Mouse (Mus musculus) embryo, embryonic 11.5 days (tissue): ENCODE measurements around the gene Larp1.
"Not testable (repeated sequence)": the region's sequence is repeated elsewhere in the genome, so short reads cannot be mapped to it uniquely, and the experiment has no call there.

ENCODE experiments used
- DNase-seq: peaks from one replicate; pipeline ENCODE4 v3.0.0-alpha.2; 2012; ENCODE audit warnings: low read depth, low spot score

Larp1 gene

DNA sequence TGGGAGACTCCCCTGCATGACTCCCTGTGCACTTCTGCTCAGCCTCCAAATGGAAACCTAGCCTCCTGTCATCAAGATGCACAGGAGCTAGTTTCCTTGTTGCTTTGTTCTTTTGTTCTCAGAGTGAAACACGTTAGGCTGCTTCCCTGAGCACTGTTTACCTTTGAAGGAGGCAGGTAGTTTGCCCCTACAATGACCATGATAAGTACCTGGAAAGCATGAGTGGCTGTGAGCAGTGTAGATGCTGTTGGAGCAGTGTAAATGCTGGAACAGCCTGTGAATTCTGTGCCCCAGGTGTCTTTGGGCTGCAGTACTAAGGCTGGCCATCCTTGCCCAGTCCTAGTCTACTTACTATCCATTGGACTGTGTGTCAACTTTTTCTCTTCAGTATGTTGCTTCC lies 18.0 kb downstream of the Larp1 start:
- no peak for DNase-seq

DNA sequence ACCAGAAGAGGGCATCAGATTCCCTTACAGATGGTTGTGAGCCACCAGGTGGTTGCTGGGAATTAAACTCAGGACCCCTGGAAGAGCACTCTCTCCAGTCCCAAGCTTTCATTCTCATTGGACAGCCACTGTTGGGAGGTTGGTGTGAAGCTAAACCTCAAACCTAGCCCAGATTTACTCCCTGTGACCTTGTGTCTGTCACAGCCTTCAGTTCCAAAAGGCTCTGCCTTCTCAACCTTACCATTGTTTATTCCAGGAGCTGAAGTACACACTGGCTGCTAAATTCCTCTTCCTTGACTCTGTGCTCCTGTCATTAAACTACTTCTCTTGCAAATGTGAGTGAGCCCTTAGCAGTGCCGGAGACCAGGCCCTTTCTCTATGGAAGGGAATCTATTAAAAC lies 20.1 kb downstream of the Larp1 start:
- DNase-seq, result no peak

DNA sequence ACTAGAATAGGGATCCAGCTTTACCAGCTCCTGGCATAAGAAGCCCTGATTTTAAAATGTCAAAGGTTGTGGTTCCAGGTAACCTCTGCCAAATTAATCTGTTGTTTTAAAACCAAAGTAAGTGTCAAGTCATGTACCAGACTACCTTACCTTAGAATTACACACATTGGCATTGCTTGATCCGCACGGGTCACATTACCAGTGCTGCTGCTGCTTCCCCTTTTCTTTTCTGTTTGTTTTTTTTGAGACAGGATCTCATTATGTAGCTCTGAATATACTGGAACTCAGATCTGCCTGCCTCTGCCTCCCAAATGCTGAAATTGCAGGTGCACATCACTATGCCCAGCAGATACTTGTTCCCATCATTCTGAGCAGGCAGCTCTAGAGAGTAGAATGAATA lies 21.0 kb downstream of the Larp1 start:
- no peak for DNase-seq

DNA sequence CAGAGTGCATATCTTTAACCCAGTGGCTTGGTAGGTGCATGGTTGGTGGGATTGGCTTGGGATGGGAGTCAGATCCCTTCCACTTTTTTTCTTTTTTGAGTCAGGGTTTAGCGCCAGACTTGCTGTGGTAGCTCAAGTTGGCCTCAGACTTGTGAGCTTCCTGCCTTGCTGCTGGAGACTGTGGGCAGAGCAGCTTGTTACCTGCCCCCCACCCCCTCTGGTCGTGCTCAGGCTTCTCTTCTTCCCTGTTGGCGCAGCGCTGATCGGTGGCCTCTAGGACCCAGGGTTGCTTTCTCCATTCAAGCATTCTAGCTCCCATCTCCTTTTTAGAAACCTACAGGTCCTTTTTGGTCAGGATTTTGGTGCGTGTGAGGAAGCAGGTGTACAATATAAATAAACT lies 22.3 kb downstream of the Larp1 start:
- DNase-seq, result no peak

DNA sequence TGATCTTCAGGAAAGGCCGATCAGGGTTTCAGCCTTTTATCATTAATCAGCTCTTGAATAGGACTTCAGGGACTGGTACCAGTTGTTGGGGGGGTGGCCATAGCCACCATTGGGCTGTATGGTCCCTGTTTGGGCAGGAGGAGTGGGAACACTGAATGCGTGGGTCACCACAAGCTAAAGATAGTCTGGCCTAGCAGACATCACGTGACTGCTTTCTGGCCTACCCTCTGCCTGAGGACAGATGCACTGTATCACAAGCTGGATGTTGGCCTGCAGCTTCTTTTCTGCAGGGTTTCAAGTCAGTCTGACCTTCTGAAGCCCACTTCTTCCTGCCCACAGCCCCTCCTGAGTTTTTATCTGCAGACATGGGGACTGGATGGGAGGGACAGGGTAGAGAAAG lies 24.8 kb downstream of the Larp1 start:
- no peak for DNase-seq

DNA sequence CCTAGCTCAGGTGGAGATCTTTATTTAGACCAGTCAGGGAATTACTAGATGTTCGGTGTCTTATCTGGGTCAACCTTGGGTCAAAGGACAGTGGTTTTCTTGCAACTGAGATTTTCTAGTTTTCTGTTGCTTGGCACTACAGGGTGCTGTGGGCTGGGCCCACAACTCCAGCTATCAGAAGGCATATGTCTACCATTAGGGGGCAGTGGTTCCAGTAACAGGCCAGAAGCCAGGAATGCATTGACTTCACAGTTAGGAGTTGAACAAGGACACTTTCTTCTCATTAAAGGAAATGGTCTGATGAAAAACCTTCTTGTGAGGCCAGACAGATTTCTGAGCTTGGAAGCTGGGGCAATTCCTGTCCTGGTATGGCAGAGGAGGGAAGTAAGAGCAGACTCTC lies 30.2 kb downstream of the Larp1 start:
- DNase-seq, result no peak

DNA sequence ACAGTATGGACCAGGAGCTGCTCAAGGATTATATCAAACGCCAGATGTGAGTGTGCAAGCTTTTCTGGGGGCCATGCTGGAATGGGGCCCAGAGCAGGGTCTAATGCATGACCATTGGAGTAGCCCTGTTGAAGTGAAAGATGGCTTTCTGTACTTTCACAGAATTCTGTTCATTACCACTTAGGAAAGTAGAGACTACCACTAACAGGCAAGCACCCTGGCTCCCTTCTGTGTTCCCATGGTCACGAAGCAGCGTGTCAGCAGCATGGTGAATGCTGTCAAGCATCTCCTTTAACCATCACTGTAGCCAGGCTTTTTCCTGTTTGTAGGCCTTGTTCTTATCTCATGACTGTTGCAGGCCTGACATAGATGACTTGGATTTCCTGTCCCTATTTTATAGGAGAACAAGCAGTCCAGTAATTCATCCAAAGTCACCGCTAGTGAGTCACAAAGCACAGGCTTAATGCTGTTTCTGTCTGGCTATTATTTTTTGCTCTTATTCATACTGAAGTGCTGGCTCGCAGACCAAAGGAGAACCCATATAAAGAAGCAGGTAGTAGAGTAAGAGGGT lies 34.1 kb downstream of the Larp1 start:
- DNase-seq, result no peak

DNA sequence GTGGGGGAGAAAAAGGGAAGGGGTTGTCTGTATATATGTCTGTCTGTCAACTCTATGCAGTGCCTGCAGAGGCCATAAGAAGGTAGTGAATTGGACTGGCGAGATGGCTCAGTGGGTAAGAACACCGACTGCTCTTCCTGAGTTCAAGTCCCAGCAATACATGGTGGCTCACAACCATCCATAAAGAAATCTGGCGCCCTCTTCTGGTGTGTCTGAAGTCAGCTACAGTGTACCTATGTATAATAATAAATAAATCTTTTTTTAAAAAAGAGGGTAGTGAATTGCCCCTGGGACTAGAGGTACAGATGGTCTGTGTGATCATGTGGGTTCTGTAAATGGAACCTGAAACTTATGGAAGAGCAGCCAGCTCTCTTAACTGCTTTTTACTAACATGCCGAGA lies 37.6 kb downstream of the Larp1 start:
- DNase-seq, result no peak

DNA sequence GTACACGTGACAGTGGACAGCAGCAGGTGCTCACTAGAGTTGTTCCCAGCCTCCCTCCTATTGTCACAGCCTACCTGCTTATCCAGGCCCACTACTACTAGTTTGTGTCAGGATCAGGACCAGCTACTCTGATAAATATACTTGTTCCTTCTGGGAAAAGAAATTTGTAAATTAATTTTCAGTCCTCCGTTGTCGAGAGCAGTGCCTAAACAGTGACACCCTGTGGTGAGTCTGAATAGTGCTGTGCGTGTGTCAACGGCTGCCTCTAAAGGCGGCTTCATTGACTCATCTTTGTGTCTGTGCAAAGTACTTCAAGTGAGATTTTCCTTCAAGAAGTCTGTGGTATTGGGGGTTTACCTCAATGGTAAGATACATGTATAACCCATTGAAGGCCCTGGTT lies 48.6 kb downstream of the Larp1 start:
- DNase-seq, result peak; percentile 20

DNA sequence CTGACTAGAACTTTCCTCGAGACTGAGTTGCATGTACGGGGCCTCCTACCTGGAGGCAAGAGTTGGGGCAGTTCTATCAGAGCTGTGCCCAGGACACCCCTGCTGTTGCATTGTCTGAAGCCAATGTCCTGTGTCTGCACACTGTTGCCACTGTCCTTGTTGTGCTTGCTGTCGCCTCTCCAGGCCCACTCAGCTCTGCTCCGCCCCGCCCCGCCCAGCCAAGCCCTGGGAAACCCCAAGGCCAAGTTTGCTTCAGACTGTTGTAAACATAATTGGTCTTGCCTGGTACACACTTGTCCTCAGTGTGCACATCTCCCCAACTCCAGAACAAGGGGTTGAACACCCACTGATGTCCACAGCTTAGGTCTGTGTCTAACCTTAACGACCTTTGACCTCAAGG lies 50.9 kb downstream of the Larp1 start:
- DNase-seq, result not testable (repeated sequence)

DNA sequence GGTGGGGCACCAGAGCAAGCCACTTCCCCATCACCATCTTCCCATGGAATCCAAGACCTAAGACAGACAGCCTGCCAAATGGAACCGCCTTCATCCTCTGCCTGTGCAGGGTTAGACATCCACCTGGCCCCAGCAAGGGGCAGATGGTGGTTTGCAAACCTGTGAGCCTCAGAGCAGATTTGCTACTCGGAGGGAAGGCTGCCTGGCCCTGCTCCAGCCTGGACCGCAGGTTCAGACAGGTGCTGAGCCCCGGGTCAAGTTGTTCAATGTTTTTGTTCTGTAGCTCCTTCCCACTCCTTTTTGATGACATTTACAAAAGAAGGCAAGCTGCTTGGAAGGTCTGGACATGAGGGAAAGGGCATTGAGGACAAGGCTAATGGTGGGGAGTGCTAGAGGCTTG lies 52.4 kb downstream of the Larp1 start:
- DNase-seq, result not testable (repeated sequence)

DNA sequence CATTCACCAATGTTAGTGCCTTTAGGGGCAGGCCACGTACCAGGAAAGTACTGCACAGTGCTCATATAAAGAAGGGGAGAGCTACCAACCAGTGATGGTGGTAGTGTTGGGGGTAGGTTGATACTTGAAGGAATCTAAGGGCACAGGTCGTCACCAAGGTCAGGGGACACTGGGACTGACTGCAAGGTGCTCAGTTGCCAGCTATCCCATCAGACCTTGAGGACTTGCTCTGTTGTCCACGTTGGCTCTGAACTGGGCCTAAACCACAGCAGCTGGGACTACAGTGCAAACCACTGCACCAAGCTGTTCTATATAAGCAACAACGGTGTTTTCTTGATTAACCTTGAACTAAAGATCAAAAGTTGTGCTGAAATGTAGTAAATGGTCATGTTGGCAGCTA lies 53.7 kb downstream of the Larp1 start:
- no peak for DNase-seq

DNA sequence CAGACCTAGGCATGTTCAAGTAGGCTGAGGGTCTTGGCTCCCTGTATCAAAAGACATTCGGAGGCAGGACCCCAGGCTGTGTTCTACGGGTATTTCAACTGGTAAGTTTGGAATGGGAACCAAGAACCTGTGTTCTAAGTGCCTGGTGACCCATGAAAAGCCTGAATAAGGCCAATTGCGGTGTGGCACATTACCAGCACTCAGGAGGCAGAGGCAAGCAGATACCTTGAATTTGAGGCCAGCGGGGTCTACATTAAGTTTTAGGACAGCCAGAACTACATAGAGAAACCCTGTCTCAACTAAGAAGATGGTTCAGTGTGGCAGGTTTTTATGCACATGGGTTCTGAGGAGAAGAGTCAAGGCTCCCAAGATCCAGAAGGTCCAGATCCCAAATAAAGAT lies 56.2 kb downstream of the Larp1 start:
- no peak for DNase-seq

DNA sequence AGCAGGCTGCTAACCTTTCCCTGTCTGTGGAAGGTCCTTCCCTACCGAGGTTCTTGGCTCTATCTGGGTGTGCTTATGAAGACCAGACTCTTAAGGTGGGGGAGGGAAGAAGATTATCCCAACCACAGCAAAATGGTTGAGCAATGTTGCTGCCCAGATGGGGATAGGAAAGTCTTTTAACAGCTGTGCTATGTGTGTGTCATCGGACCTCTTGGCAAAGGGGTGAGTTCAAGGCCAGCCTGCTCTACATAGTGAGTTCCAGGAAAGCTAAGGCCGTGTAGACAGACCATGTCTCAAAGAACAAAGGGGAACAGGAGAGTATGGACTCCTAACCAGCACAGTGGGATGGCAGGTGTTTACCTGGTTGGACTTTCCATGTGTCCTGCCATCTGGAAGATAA lies 64.1 kb downstream of the Larp1 start:
- no peak for DNase-seq

DNA sequence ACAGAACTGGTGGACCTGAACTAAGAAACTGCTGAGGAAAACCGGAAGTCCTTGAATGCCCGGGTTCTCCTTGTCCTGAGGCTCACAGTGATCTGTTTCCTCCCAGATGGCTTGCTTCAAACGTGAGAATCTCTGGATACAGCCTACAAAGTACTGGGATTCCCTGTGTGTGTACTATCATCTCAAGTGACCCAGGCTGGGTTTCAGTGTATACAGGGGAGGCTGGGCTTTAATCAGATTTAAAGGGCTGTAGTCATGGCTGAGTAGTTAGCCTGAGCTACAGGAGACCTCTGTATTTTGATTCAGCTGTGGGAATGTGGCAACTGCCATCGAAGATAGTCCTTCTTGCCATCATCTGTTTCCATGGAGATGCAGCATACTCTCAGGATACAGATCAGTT lies 68.4 kb downstream of the Larp1 start:
- no peak for DNase-seq

DNA sequence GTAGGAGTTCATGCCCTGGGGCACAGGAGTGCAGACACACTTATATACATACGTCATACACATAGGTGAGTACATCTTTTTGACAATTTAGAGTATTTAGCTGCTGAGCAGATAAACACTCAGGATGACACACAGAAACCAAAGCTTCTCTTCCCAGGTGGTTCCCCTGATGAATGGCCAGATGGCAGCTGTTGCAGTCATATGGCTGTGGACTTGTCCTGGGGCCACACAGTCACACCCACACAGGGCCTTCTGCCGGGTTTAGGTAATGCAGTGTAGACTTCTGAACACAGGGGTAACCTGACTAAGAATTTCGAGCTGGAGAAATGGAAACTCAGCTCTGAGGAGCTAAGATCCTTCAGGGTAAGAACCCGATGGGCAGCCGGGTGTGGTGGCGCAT lies 72.9 kb downstream of the Larp1 start:
- DNase-seq, result no peak

DNA sequence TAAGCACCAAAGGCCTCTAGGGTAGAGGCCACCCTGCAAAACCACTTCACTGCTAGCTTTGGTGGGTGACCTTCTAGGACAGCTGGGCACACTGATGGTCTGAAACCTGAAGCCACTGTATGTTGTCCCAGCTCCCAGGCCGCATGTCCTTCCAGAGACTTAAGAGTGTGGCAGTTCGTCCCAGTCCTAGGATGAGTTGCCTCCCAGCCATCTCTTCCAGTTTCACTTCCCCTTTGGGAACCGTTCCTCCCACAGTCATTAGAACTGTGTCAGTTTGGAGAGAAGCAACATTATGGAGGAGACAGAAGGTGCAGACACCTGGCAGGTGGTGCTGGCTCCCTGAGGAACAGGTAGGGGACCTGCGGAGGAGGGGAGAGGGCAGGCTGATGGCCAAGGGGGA lies 83.7 kb downstream of the Larp1 start:
- no peak for DNase-seq

DNA sequence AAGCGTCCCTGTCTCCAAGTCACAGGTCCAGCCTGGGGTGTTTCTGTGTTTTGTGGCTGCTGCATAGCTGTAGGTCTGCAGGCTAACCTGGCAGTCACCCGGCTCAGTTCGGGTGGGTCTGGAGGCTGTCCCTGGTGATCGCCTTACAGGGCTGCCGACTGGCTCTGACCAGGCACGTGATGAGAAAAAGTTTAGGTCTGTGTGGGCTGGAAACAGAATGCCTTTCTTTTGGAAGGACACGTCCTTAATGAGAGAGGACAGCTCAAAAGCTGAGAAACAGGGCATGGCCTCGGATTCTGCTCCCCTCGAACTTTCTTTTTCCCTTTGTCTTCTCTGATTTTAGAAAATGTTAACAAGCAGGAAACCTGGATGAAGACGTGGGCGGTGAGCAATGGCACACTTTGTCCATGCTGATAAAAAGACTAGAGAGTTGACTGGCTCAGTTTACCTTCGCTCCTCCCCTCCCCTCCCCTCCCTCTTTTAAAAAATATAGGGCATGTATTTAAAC lies 84.2 kb downstream of the Larp1 start, which contains the start of gene Gm12248:
Gene Gm12248, minus strand, starts transcription at position 114 of the 508 bp plus-strand sequence.
- DNase-seq, result no peak

DNA sequence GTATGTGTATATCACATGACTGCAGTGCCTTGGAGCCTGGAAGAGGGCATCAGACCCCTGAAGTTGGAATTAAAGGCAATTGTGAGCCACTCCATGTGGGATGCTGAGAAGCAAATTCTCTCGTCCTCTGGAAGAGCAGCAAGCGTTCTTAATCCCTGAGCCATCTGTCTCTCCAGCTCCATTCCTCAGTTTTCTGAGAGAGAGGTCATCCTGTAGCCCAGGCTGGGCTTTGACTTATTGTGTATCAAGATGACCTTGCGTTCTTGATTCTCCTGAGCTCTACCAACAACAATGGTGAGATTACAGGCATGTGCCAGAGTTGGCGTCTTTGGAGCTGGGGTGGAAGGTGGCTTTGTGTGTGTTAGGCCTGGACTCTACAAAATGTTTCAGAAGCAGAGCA lies 85.9 kb downstream of the Larp1 start:
- no peak for DNase-seq

DNA sequence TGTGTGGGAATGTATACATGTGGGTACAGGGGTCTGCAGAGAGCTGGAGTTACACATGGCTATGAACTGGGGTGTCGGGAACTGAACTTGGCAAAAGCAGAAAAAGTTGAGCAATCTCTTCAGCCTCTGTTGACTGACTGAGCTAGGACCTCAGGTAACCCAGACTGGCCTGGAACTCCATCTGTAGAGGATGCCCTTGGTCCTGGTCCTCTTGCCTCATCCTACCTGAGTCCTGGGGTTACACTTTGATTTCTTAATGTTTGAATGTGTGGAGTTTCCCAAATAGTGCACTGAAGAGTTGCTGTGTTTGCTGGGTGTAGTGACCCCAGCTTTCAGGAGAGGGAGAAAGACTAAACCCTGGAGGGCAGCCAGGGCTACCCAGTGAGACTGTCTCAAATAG lies 86.7 kb downstream of the Larp1 start:
- no peak for DNase-seq

DNA sequence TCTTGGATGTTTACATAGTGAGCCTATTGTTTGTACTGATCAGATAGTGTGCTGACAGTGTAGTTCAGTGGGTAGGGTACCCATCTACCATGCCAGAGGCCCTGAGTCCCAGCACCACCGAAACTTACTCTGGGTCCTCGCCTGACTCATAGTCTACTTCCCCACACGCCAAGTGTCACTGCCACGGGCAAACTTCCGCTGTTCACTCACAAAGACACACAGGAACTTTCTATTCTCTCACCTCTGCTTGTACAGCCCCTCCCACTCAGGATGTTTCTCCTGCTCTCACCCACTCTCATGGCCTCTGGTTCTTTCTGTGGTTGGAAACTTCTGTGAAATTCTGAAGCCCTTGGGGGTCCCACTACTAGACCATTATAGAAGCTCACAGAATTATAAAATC lies 87.3 kb downstream of the Larp1 start:
- no peak for DNase-seq

DNA sequence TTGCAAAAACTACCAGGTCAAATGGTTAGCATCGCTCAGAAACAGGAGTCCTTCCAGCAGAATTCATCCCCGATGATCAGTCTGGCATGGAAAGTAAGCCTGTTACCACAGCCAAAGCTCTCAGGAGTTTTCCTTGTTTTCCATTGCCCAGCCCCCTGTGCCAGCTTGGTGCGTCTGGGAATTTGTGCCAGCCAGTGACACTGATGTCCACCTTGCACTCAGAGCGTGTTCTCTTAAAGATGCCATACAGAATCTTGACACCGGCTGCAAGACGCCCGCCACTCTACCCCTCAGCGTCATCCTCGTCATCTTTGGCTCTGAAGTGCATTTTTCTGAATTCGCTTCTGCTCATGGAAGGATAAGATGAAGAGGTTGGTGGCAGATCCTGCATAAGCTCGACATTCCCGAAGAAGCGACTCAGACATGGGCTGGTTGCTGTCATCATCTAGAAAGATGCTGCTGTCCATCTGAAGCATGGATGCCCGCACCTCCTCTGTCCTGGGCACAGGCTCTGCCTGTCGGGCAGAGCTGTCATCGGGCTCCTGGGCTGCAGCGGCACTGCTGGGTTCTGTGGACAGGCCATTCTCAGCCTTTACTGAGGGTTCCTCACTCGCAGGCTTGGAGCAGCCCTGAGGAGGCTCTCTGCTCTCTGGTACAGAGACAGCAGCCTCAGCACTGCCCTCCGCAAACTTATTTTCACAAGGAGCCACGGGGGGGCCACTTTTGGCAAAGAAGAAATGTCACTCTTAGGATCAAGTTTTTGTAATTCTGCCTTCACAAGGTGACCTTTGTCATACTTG lies 88.2 kb downstream of the Larp1 start:
- DNase-seq, result no peak

DNA sequence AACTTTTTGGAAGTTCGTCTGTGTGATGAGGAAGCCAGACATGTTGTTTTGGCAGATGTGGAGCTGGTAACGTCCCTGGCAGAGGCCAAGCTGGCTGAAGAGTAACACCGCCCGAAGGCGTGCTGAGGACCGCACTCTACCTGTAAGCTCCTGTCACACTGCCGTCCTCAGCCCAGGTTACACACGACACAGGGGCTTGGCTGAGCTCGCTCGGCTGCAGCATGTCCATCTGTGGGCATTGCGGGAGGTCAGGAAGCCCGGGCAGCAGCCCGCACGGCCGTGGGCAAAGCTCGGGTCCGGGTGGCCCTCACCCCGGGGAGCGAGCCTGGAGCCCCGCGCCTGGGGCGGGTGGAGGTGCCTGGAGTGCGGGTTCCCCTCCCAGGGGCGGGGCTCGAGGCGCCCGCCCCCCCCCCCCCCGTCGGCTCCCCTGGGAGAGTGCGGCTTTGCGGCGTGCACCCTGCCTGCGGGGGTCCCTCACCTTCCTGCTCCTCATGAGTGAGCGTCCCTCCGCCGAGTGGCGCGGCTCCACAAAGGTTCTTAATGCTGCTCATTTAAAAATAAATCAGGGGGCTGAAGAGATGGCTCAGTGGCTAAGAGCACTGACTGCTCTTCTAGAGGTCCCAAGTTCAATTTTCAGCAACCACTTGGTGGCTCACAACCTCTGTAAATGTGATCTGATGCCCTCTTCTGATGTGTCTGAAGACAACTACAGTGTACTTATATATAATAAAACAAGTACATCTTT lies 88.9 kb downstream of the Larp1 start:
- DNase-seq, result no peak
